Mouse (Mus musculus) midbrain, embryonic 14.5 days (tissue): ENCODE measurements around the gene Zfr. TPM values are rescaled to one million over a fixed set of nuclear protein-coding genes. Genes with fewer than 3 reads are reported as not detected.

ENCODE experiments used
- ATAC-seq: fragments of 200-750 bp; cut with Nextera tagmentation; 2 replicates; pipeline ENCODE4 v1.8.0; 2017; ENCODE audit warnings: moderate number of reproducible peaks, moderate library complexity; ENCODE audit not compliant: low FRiP score, low TSS enrichment
- DNase-seq: peaks from one replicate; pipeline ENCODE4 v3.0.0-alpha.2; 2015
- H3K27ac ChIP-seq: fragments of 300-500 bp; sonication (generic); replicated peaks from 2 replicates; pipeline ENCODE4 v1.5.1; 2014; ENCODE audit warnings: mild to moderate bottlenecking, low read depth, low read length, moderate library complexity
- H3K27me3 ChIP-seq: fragments of 300-500 bp; sonication (generic); 2 replicates; pipeline ENCODE4 v1.6.1; 2014; ENCODE audit warnings: low read length, control low read depth, mixed read lengths; ENCODE audit not compliant: control insufficient read depth, insufficient read depth
- H3K36me3 ChIP-seq: fragments of 300-500 bp; sonication (generic); 2 replicates; pipeline ENCODE4 v1.6.1; 2014; ENCODE audit warnings: low read length, control low read depth; ENCODE audit not compliant: control insufficient read depth, insufficient read depth
- H3K4me1 ChIP-seq: fragments of 300-500 bp; sonication (generic); 2 replicates; pipeline ENCODE4 v1.6.1; 2014; ENCODE audit warnings: mild to moderate bottlenecking, antibody characterized with exemption, low read length, control low read depth; ENCODE audit not compliant: control insufficient read depth, insufficient read depth
- H3K4me2 ChIP-seq: fragments of 300-500 bp; sonication (generic); 2 replicates; pipeline ENCODE4 v1.6.1; 2014; ENCODE audit warnings: mild to moderate bottlenecking, low read length, moderate library complexity
- H3K4me3 ChIP-seq: fragments of 300-500 bp; sonication (generic); replicated peaks from 2 replicates; pipeline ENCODE4 v1.5.1; 2014; ENCODE audit warnings: low read depth, low read length
- H3K9ac ChIP-seq: fragments of 300-500 bp; sonication (generic); replicated peaks from 2 replicates; pipeline ENCODE4 v1.6.1; 2014; ENCODE audit warnings: mild to moderate bottlenecking, low read length, moderate library complexity
- H3K9me3 ChIP-seq: fragments of 300-500 bp; sonication (generic); 2 replicates; pipeline ENCODE4 v1.6.1; 2016; ENCODE audit warnings: low read length, control low read depth, mixed read lengths; ENCODE audit not compliant: control insufficient read depth
- WGBS: fragments of 180-500 bp; shearing (Covaris S2); extraction: QIAGEN DNeasy Blood & Tissue Kit; methylation state at CpG from one replicate; pipeline ENCODE4 v1.1.7; 2014; 5-methylcytosine and 5-hydroxymethylcytosine counted together
- polyA plus RNA-seq: library from polyadenylated mRNA; unstranded; fragments of >200 nt; fragmentation: Nextera tagmentation; extraction: Ambion mirVana; gene quantifications from 2 replicates; pipeline ENCODE4 v1.2.1, GENCODE M21; 2014

Zfr gene
- polyA plus RNA-seq, 1 experiment from 2014 or later = 222 TPM

DNA sequence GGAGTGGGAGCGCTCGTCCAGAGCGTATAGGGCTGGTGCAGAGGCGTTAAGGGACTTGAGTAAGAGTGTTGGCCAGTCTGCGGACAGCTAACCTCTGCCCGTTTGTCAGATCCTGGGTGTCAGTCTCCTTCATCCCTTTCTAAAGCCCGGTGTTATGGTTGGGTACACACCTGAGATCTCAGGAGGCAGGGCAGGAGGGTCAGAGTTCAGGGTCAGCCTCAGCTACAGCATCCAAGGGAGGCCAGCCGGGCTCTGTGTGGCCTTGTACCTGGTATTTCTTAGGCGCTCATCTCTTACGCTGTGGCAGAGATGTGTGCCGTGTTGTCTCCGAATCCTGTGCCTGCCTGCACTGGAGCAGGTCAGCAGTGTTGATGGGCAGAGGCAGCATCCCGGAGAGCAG, 103.5 kb downstream of the Zfr start:
- no peak overlapping the region for H3K4me3 ChIP-seq
- DNase-seq (no peak), ATAC-seq (no peak)
- H3K4me1 ChIP-seq = peaks cover 11% of the 10 kb centered on the region; the same call in 1 of the 2 replicates
- WGBS = 83% methylated on average over 13 of the region's 13 CpGs
- H3K27ac ChIP-seq = no peak overlapping the region
- no peaks in the 10 kb centered on the region for H3K27me3 ChIP-seq
- no peaks in the 10 kb centered on the region for H3K36me3 ChIP-seq
- no peak overlapping the region for H3K4me2 ChIP-seq
- no peak overlapping the region for H3K9ac ChIP-seq
- no peaks in the 10 kb centered on the region for H3K9me3 ChIP-seq

DNA sequence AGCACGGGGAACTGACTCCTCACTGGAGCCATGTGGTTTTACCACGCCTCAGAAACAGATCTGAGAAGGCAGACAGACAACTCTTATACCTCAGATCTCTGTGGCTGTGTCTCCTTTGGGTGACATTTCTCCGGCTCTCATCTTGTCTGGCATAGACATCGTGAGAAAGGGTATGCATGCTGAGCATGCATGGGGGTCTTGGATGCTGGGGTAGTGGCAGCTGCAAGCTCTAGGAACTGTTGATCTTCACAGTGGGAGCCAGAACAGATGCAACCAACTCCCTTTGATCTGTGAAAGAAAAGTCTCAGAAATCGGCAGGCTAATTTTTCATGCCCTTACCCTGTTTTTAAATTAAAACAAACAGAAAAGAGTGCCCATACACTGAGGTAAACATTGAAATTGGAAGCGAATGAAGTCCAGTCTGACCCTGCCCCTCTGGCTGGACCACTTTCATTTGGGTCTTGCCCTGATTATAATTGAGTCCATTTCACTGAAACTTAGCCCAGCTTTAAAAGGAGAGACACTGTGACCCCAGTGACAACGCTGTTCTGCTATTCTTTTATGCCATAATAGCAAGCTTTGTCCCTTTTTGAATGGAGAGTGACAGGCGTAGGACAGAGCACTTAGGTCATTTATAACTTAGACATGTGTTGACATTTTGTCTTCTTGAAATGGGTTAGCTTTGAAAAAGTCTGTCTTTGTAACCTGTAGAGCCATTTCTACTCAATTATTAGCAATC, 105.1 kb downstream of the Zfr start:
- no peak for ATAC-seq
- 11% methylated on average over 8 of the region's 8 CpGs for WGBS

DNA sequence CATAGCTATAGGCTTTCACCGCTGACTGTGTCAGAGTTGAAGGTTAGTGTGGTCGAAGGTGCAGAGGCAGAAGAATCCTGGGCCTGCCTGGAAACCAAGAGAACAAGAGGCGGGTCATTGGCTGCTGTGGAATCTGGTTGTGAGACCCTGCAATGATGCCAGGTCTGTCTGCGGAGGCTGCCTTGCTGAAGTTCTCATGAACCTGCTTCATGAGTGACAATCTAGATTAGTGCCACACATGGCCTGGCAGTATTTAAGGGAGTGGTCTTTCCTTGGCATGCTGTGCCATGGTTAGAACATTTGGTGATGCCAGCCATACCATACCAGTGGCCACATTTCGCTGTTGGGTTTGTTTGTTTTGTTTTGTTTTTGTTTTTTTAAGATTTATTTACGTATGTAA, 105.8 kb downstream of the Zfr start:
- DNase-seq = no peak
- no peak overlapping the region for H3K9ac ChIP-seq
- 53% methylated on average over 6 of the region's 6 CpGs for WGBS
- no peak overlapping the region for H3K4me2 ChIP-seq
- no peaks in the 10 kb centered on the region for H3K27me3 ChIP-seq
- no peaks in the 10 kb centered on the region for H3K9me3 ChIP-seq
- no peak overlapping the region for H3K27ac ChIP-seq
- no peaks in the 10 kb centered on the region for H3K36me3 ChIP-seq
- no peak for ATAC-seq
- peaks cover 11% of the 10 kb centered on the region; the same call in 1 of the 2 replicates for H3K4me1 ChIP-seq
- no peak overlapping the region for H3K4me3 ChIP-seq

More for the DNA sequence above, 105.1 kb downstream of the Zfr start:
- Histone ChIP-seq H3K9ac (no peak overlapping the region), H3K4me1 (peaks cover 11% of the 10 kb centered on the region; the same call in 1 of the 2 replicates), H3K27ac (0 out of 2 replicates have a peak overlapping the region, but pooled peaks have one; percentile 37), H3K4me2 (no peak overlapping the region), H3K9me3 (no peaks in the 10 kb centered on the region), H3K36me3 (no peaks in the 10 kb centered on the region), H3K27me3 (no peaks in the 10 kb centered on the region), H3K4me3 (no peak overlapping the region)
- no peak for DNase-seq

DNA sequence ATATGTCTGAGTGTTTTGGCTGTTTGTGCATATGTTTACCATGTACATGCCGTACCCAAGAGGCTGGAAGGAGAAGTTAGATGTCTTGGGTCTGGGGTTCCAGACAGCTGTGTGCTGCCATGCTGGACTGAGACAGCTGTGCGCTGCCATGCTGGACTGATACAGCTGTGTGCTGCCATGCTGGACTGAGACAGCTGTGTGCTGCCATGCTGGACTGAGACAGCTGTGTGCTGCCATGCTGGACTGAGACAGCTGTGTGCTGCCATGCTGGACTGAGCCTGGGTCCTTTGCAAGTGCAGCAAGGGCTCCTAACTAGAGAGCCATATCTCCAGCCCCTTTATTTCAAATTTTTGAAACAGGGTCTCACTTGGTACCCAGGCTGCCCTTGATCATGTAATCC, 106.6 kb downstream of the Zfr start:
- no peak for DNase-seq
- H3K27ac ChIP-seq = no peak overlapping the region

DNA sequence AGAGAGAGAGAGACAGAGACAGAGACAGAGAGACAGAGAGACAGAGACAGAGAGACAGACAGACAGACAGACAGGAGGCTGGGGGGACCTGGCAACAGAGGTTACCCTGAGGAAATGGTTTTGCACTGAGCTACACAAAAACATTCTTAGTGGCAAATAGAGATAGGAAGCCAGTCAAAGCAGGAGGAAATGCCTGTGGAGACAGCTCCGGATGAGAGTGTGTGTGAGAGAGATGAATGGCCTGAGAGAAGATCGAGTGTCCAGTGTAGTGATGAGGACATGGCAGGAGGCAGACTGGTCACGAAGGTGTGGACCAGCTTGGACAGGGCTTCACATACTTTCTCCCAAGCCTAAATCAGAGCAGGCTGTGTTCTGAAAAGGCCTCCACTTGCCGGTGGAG, 107.4 kb downstream of the Zfr start:
- Histone ChIP-seq H3K27ac (no peak overlapping the region), H3K27me3 (no peaks in the 10 kb centered on the region), H3K4me2 (no peak overlapping the region), H3K9ac (no peak overlapping the region), H3K9me3 (no peaks in the 10 kb centered on the region), H3K4me1 (peaks cover 11% of the 10 kb centered on the region; the same call in 1 of the 2 replicates), H3K4me3 (no peak overlapping the region), H3K36me3 (no peaks in the 10 kb centered on the region)
- DNase-seq = no peak
- WGBS = 77% methylated on average over 4 of the region's 4 CpGs
- ATAC-seq = no peak

More for the DNA sequence above, 106.6 kb downstream of the Zfr start:
- Histone ChIP-seq H3K27me3 (no peaks in the 10 kb centered on the region), H3K9me3 (no peaks in the 10 kb centered on the region), H3K4me3 (no peak overlapping the region), H3K9ac (no peak overlapping the region), H3K4me2 (no peak overlapping the region), H3K4me1 (peaks cover 11% of the 10 kb centered on the region; the same call in 1 of the 2 replicates), H3K36me3 (no peaks in the 10 kb centered on the region)
- no peak for ATAC-seq
- WGBS = 91% methylated on average over 2 of the region's 2 CpGs

DNA sequence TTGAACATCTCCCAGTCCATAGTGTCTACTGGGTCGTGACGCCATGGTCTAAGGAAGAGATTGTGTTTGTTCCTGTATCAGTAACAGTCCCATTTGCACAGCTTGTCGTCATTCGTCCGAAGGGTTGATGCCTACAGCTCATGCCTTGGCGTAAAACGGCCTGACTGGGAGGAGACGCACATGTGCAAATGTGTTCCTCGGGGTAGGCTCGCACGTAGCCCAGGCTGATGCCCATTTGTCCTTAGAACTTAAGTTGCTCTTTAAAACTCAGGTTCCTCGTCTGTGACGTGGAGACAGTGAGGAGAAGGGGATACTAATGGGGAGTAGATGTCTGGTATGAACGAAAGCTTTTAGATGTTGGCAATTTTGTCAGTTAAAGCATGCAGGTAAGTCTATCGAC, 109.3 kb downstream of the Zfr start:
- Histone ChIP-seq H3K4me1 (peaks cover 11% of the 10 kb centered on the region; the same call in 1 of the 2 replicates), H3K9ac (no peak overlapping the region), H3K27ac (no peak overlapping the region), H3K36me3 (no peaks in the 10 kb centered on the region), H3K9me3 (no peaks in the 10 kb centered on the region), H3K27me3 (no peaks in the 10 kb centered on the region), H3K4me2 (no peak overlapping the region), H3K4me3 (no peak overlapping the region)
- WGBS = 96% methylated on average over 15 of the region's 15 CpGs
- ATAC-seq (no peak), DNase-seq (no peak)

DNA sequence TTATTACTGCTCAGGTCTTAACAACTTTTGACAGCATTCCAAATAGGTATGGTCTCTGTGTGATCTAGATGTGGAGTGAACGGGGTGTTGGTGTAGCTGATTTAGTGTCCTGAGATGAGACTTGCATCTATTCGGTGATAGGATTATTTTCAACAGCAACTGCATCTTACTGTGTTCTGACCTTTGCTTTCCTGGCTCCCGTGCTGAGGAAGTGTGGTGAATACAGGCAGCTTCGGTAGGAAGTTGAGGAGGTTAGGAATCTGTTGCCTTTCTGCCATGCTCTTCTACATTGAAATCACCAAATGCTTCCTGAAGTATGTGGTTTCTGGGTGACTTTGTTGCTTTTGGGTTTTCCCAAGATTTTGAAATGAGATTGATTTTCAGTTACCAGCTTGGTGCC, 109.7 kb downstream of the Zfr start:
- 91% methylated on average over 4 of the region's 4 CpGs for WGBS
- ATAC-seq = no peak
- no peaks in the 10 kb centered on the region for H3K9me3 ChIP-seq

DNA sequence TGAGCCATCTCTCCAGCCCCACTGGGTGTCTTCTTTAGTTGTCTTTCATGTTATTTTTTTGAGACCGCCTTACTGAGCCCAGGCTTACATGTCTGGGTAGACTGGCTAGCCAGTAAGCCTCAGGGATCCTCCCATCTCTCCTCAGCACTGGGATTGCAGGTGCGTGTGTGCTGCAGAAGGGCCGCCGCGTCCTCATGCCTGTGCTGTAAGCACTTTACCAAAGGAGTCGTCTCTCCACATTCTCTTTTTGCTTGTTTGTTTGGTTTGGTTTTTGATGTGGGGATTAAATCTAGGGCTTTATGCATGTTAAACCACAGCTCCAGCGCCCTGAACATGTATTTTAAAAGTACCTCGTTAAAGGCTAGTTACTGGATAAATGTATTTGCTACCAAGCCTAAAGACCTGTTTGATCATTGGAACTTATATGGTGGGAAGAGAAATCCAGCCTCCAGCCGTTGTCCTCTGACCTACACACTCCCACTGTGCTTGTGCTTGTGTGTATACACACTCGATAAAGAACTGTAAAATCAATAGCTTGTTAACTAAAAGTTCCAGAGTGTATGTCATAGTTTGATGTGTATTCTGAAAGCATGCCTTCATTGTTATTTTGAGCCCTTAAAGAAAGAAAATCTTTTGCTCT, 112.1 kb downstream of the Zfr start:
- DNase-seq (no peak), ATAC-seq (no peak)
- Histone ChIP-seq H3K27ac (no peak overlapping the region), H3K4me1 (no peaks in the 10 kb centered on the region), H3K4me3 (no peak overlapping the region), H3K9me3 (no peaks in the 10 kb centered on the region), H3K36me3 (peaks cover 16% of the 10 kb centered on the region), H3K9ac (no peak overlapping the region), H3K27me3 (no peaks in the 10 kb centered on the region), H3K4me2 (no peak overlapping the region)
- 75% methylated on average over 10 of the region's 10 CpGs for WGBS

More for the DNA sequence above, 109.7 kb downstream of the Zfr start:
- Histone ChIP-seq H3K9ac (no peak overlapping the region), H3K36me3 (no peaks in the 10 kb centered on the region), H3K27me3 (no peaks in the 10 kb centered on the region), H3K4me2 (no peak overlapping the region), H3K4me3 (no peak overlapping the region), H3K4me1 (peaks cover 8% of the 10 kb centered on the region; the same call in 1 of the 2 replicates), H3K27ac (no peak overlapping the region)
- DNase-seq = no peak
